Mouse (Mus musculus): Measurements from ENCODE around the gene Gm11444. TPM values are rescaled to one million over a fixed set of nuclear protein-coding genes. Genes with fewer than 3 reads are reported as not detected.
A peak's percentile ranks its signal among the peaks of the same experiment; 100 is the strongest.

The Gm11444 gene
- not detected for total RNA-seq (2021)
- long read RNA-seq, experiment 1 = 0 reads
- long read RNA-seq, experiment 2 = 0 reads

GRCm38 (mm10) chr11:85850233-85850632 lies at the start of gene Gm11444:
Gene Gm11444 (minus strand): TSS chr11:85850333.
- no peak for DNase-seq (ENCODE audit: low spot score)

- no peak for DNase-seq (ENCODE audit: low spot score)
Measured at GRCm38 (mm10) chr11:85896335-85896985, 46.3 kb upstream of the Gm11444 start.

DNA sequence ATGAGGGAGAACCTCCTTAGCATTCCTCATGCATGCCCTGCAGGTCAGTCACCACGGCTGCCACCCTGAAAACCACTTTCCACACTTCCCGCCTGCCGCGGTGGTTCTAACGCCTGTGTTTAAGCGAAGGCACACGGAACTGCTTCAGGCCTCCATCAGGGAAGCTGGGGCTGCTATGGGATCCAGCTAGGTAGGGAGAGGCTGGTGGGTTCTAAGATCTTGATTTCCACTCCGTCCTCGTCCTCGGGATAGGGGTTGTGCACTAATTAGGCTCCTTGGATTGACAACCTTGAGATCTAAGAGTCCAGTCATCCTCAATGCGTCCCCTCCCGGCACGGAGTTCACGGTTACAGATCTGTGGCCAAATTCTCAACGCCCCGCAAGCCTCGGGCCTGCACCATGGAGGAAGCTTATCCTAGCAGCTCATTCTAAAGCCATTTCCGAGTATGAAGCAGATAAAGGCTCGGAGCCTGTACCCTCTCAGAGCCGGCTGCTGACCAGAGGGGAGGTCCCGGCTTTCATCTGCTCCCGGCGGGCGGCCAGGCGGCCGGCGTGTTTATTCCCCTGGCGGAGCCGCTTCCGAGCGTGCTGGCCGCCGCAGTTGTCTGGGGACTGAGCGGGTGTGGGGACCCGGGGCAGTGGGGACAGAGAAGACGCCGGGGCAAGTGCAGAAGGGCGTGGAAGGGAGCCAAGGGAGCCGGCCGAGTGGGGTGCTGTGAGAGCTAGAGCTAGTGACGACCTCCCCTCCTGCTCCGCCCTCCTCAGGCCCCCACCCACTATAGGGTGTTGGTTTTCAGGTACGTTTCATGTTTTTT lies 44.8 kb upstream of the Gm11444 start:
- no peak for DNase-seq (ENCODE audit: low spot score)

- DNase-seq (ENCODE audit: low spot score) = no peak
Measured at GRCm38 (mm10) chr11:85894136-85894530, 44.0 kb upstream of the Gm11444 start.

DNA sequence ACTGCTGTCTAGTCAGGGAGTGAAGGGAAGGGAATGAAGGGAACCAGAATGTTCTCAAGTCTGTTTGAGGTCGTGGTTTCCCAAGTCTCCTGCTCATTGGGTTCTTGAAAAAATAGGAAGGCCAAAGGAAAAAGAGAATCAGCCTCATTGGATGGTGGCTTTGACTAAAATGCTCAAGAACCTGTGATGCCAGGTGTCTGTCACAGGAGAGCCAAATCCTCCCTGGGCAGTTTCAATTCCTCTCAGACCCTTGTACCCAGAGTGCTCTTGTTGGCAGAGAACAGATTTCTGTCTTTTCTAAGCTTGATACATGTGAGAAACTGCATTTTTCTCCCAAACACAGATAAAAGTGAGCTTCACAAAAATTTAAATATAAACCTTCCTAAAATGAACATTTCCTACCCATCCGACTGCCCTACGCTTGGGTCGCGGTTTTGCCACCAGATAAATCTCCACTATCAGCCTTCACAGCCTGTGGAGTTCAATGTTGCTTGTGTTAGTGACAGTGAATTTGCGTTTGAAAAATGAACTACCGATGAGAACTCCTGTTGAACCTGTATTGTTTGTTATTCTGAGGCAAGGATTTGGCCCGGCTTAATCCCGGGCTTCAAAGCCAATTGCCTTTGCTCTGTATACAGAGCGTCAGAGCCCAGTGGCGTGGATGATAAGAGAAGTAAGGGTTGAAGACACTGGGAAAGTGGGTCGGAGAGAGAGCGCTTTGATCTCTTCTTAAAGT lies 43.4 kb upstream of the Gm11444 start:
- no peak for DNase-seq (ENCODE audit: low spot score)

DNA sequence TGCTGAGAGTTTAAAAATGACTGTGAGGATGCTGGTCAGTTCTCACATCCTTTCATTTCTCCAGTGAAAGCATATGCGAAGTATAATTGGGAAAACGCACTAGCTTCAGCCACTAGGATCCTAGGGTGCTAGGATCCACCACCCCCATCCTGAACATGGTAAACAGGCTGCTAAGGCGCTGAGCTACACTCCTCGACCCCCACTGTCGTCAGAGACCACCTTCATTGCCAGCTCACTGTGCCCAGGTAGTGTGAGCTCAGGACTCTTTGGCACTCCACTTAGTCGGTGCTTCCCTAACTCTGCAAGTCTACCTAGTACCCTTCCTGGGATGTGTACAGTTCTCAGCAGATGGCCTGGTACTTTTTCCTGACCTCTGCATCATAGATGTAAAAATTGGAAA lies 42.6 kb upstream of the Gm11444 start:
- no peak for DNase-seq (ENCODE audit: low spot score)

GRCm38 (mm10) chr11:85891692-85892040 lies 41.5 kb upstream of the Gm11444 start:
- no peak for DNase-seq (ENCODE audit: low spot score)

GRCm38 (mm10) chr11:85891010-85891691 lies 41.0 kb upstream of the Gm11444 start:
- DNase-seq (ENCODE audit: low spot score) = no peak

DNA sequence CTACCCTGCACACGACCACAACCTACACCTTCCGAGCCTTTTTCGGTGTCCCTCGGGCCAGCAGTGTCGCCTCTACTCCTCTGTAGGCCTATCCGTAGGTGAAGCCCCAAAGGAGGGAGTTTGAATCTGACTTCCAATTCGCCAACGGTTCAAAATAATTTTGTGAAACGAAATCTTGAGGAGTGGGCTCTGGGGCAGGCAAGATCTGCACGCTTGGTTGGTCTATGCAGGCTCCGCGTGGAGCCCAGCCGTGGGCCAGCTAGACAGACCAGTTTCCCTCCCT lies 40.4 kb upstream of the Gm11444 start:
- DNase-seq (ENCODE audit: low spot score) = no peak

GRCm38 (mm10) chr11:85889730-85890562 lies 39.8 kb upstream of the Gm11444 start:
- no peak for DNase-seq (ENCODE audit: low spot score)

GRCm38 (mm10) chr11:85889056-85889729 lies 39.1 kb upstream of the Gm11444 start:
- DNase-seq (ENCODE audit: low spot score) = no peak

- no peak for DNase-seq (ENCODE audit: low spot score)
Measured at GRCm38 (mm10) chr11:85888451-85888961, 38.4 kb upstream of the Gm11444 start.

DNA sequence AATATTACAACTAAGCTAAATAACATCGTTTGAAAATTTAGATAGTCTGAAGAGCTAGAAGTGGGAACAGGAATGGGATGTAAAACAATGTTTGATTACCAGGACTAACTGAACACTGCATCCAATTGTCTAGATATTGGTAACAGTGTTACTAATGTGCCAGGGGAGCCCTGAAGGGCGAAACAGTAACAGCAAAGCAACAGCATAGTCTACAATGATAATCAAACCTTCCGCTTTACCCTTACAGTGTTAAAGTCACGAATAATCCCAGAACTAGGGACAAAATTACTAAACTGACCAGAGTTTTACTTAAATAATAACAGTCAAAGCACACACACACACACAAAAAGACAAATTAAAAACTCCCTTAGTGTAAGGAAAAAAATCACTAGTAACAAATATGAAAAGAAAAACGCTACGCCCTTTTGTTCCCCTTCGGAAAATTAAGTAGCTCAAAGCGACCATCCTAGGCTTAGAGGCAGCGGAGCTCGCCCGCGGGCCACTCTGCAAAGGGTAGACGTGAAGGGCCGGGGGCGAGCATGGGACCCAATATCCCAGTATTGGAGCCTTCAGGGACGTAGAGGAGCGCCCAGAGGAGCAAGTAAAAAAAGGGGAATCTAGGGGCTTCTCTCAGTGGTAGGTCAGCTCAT lies 37.8 kb upstream of the Gm11444 start:
- DNase-seq (ENCODE audit: low spot score) = no peak

GRCm38 (mm10) chr11:85887273-85887672 lies 37.1 kb upstream of the Gm11444 start:
- DNase-seq (ENCODE audit: low spot score) = no peak

GRCm38 (mm10) chr11:85886429-85886785 lies 36.3 kb upstream of the Gm11444 start:
- DNase-seq (ENCODE audit: low spot score) = no peak

- DNase-seq (ENCODE audit: low spot score) = peak; percentile 12
Measured at GRCm38 (mm10) chr11:85885665-85886428, 35.7 kb upstream of the Gm11444 start, which contains the start of gene Tbx4. Gene Tbx4 (plus strand): TSS chr11:85886422.

DNA sequence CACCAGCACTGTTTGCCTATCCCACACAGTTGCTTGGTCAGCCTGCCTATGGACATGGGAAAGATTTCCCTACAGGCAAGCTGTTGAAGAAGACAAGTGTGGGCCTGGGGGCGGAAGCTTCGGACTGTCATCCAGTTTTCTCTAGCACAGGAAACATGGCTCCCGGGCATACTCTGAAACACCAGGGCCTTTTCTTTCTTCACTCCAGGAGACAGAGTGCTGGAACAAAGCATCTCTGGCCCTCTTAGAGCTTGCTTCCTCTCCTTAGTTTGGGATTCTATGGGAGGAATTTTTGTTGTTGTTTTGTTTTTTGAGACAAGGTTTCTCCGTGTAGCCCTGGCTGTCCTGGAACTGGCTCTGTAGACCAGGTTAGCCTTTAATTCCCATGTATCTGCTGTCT lies 34.4 kb upstream of the Gm11444 start:
- no peak for DNase-seq (ENCODE audit: low spot score)

DNA sequence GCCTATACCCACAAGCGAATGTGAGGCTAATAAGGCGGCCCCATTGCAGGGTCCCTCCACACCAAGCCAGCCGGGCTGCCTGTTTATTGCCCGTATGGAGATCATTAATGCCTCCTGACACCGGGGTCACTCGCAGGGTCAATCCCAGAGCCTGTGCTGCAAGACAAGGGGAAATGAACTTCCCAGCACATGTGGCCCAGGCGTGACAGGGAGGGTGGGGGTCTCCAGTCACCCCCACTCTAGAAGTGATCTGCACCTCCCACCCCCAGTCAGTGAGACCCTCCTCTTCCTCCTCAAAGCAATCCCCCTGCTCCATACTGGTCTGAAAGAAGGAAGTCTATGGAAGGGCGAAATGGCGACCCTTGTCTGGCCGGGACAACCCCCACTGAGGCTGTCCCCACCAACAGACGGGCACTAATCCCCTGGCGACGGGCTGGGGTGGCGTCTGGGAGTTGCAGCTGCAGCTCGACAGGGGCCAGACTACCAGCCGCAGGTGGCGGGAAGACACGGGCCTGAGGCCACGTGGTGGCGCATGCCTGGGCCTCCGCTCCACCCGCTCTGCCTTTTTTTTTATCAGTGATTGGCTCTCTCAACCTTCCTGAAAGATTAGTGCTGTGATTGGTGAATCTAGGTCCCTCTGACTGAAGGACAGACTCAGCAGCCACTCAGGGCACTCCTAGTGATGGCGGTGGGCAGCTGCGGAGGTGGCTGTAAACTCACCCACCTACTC lies 26.1 kb upstream of the Gm11444 start:
- DNase-seq (ENCODE audit: low spot score) = no peak
